Mouse (Mus musculus): ENCODE measurements around the gene Panx1. TPM values are rescaled to one million over a fixed set of nuclear protein-coding genes. Genes with fewer than 3 reads are reported as not detected.

Gene Panx1
- total RNA-seq, 1 experiment, result 25.0 TPM

DNA sequence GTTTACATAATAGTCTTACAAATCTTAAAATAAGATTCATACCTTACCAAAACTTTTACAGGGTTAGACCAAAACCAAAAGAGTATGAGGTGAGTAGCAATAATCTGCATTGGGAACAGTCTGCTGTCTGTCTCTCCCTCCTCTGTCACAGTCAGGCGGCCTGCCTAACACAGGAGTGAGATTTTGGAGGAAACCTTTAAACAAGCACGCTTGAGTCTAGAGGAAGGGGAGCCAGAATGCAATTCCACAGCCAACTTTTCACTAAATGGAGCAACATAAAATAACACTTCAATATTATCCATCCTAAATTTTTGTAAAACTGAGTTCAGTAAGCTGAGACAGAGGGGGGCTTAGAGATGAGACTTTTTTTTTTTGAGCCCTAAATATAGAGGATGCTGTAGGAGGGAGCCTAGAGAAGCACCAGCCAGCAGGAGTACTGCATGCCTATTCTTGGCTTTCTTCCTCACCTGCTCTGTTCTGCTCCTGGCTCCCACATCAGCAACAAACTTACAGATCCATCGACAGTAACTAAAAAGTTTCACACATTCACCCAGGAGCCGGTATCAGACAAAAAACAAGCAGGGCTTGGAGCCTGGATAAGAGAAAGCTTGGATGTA is 63.6 kb downstream of the Panx1 start:
- no peaks in the 10 kb centered on the region for H3K4me1 ChIP-seq (ENCODE audit: control insufficient read depth in 2 of 2, insufficient read depth in 2 of 2, low read length in 2 of 2, poor library complexity in 1 of 2)
- DNase-seq (ENCODE audit: low read depth, low spot score), result no peak
- TF ChIP-seq MAFK (IDR thresholded peaks at IDR 0.05; ENCODE audit: insufficient read depth, low read depth, low read length), result no peak
- TF ChIP-seq HCFC1 (IDR thresholded peaks at IDR 0.05; ENCODE audit: borderline replicate concordance, insufficient read depth, low read length), result no peak
- no peak for TF ChIP-seq CHD2 (IDR thresholded peaks at IDR 0.05; ENCODE audit: low read depth, low read length)
- TF ChIP-seq ZC3H11A (IDR thresholded peaks at IDR 0.05; ENCODE audit: borderline replicate concordance, low read depth, low read length), result no peak
- no peak for TF ChIP-seq ZNF384 (IDR thresholded peaks at IDR 0.05; ENCODE audit: low read depth, low read length)
- no peaks in the 10 kb centered on the region for H3K36me3 ChIP-seq (ENCODE audit: control insufficient read depth, insufficient read depth, low read length, poor library complexity, severe bottlenecking)
- H3K27ac ChIP-seq (ENCODE audit: insufficient read depth, low read depth, low read length, poor library complexity, severe bottlenecking), result no peak overlapping the region
- in situ Hi-C loops (cut with MboI; ENCODE audit: low sequenced_read_pairs in 2 of 2, unreplicated experiment in 2 of 2), result no loop called here
- no peak overlapping the region for H3K4me3 ChIP-seq (ENCODE audit: insufficient read depth in 1 of 2, low read depth in 1 of 2, low read length in 2 of 2, poor library complexity in 1 of 2, severe bottlenecking in 1 of 2)
- H3K9me3 ChIP-seq (ENCODE audit: control insufficient read depth, insufficient read depth, low read depth, low read length), result no peaks in the 10 kb centered on the region
- no peak overlapping the region for H3K9ac ChIP-seq (ENCODE audit: insufficient read depth, low read depth, low read length, poor library complexity, severe bottlenecking)

- Histone ChIP-seq H3K9ac (ENCODE audit: insufficient read depth, low read depth, low read length, poor library complexity, severe bottlenecking) (no peak overlapping the region), H3K4me3 (ENCODE audit: insufficient read depth in 1 of 2, low read depth in 1 of 2, low read length in 2 of 2, poor library complexity in 1 of 2, severe bottlenecking in 1 of 2) (no peak overlapping the region), H3K27ac (ENCODE audit: insufficient read depth, low read depth, low read length, poor library complexity, severe bottlenecking) (no peak overlapping the region), H3K4me1 (ENCODE audit: control insufficient read depth in 2 of 2, insufficient read depth in 2 of 2, low read length in 2 of 2, poor library complexity in 1 of 2) (no peaks in the 10 kb centered on the region), H3K36me3 (ENCODE audit: control insufficient read depth, insufficient read depth, low read length, poor library complexity, severe bottlenecking) (no peaks in the 10 kb centered on the region), H3K9me3 (ENCODE audit: control insufficient read depth, insufficient read depth, low read depth, low read length) (no peaks in the 10 kb centered on the region)
- in situ Hi-C loops (cut with MboI; ENCODE audit: low sequenced_read_pairs in 2 of 2, unreplicated experiment in 2 of 2), result no loop called here
- TF ChIP-seq ZC3H11A (IDR thresholded peaks at IDR 0.05; ENCODE audit: borderline replicate concordance, low read depth, low read length) (no peak), ZNF384 (IDR thresholded peaks at IDR 0.05; ENCODE audit: low read depth, low read length) (no peak), CHD2 (IDR thresholded peaks at IDR 0.05; ENCODE audit: low read depth, low read length) (no peak), HCFC1 (IDR thresholded peaks at IDR 0.05; ENCODE audit: borderline replicate concordance, insufficient read depth, low read length) (no peak), MAFK (IDR thresholded peaks at IDR 0.05; ENCODE audit: insufficient read depth, low read depth, low read length) (no peak)
- DNase-seq (ENCODE audit: low read depth, low spot score), result no peak
Observed at GRCm38 (mm10) chr9:14974251-14975232, 70.7 kb downstream of the Panx1 start.

DNA sequence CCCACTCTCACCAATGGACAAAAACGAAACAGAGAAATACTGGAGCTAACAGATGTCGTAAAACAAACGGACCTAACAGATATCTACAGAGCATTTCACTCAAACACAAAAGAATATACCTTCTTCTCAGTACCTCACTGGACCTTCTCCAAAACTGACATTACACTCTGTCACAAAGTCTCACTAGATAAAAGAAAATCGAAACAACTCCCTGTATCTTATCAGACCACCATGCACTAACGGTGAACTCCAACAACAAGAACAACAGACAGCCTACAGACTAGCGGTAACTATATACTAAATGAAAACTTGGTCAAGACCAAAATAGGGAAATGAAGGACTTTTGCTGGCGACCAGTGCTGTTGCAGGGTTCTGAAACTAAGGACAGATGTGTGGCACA is 71.5 kb downstream of the Panx1 start:
- H3K4me3 ChIP-seq (ENCODE audit: insufficient read depth in 1 of 2, low read depth in 1 of 2, low read length in 2 of 2, poor library complexity in 1 of 2, severe bottlenecking in 1 of 2), result no peak overlapping the region
- no peak overlapping the region for H3K9ac ChIP-seq (ENCODE audit: insufficient read depth, low read depth, low read length, poor library complexity, severe bottlenecking)
- H3K9me3 ChIP-seq (ENCODE audit: control insufficient read depth, insufficient read depth, low read depth, low read length), result no peaks in the 10 kb centered on the region
- no peak overlapping the region; the same call in 1 of the 2 replicates for H3K27ac ChIP-seq (ENCODE audit: insufficient read depth, low read depth, low read length, poor library complexity, severe bottlenecking)
- in situ Hi-C loops (cut with MboI; ENCODE audit: low sequenced_read_pairs in 2 of 2, unreplicated experiment in 2 of 2), result no loop called here
- no peak for TF ChIP-seq HCFC1 (IDR thresholded peaks at IDR 0.05; ENCODE audit: borderline replicate concordance, insufficient read depth, low read length)
- TF ChIP-seq ZC3H11A (IDR thresholded peaks at IDR 0.05; ENCODE audit: borderline replicate concordance, low read depth, low read length), result no peak
- no peak for TF ChIP-seq CHD2 (IDR thresholded peaks at IDR 0.05; ENCODE audit: low read depth, low read length)
- TF ChIP-seq ZNF384 (IDR thresholded peaks at IDR 0.05; ENCODE audit: low read depth, low read length), result no peak
- no peak for TF ChIP-seq MAFK (IDR thresholded peaks at IDR 0.05; ENCODE audit: insufficient read depth, low read depth, low read length)
- no peak for DNase-seq (ENCODE audit: low read depth, low spot score)
- H3K4me1 ChIP-seq (ENCODE audit: control insufficient read depth in 2 of 2, insufficient read depth in 2 of 2, low read length in 2 of 2, poor library complexity in 1 of 2), result no peaks in the 10 kb centered on the region
- no peaks in the 10 kb centered on the region for H3K36me3 ChIP-seq (ENCODE audit: control insufficient read depth, insufficient read depth, low read length, poor library complexity, severe bottlenecking)

- in situ Hi-C loops (cut with MboI; ENCODE audit: low sequenced_read_pairs in 2 of 2, unreplicated experiment in 2 of 2), result no loop called here
- Histone ChIP-seq H3K27ac (ENCODE audit: insufficient read depth, low read depth, low read length, poor library complexity, severe bottlenecking) (no peak overlapping the region), H3K36me3 (ENCODE audit: control insufficient read depth, insufficient read depth, low read length, poor library complexity, severe bottlenecking) (no peaks in the 10 kb centered on the region), H3K9ac (ENCODE audit: insufficient read depth, low read depth, low read length, poor library complexity, severe bottlenecking) (no peak overlapping the region), H3K9me3 (ENCODE audit: control insufficient read depth, insufficient read depth, low read depth, low read length) (no peaks in the 10 kb centered on the region), H3K4me1 (ENCODE audit: control insufficient read depth in 2 of 2, insufficient read depth in 2 of 2, low read length in 2 of 2, poor library complexity in 1 of 2) (no peaks in the 10 kb centered on the region), H3K4me3 (ENCODE audit: insufficient read depth in 1 of 2, low read depth in 1 of 2, low read length in 2 of 2, poor library complexity in 1 of 2, severe bottlenecking in 1 of 2) (no peak overlapping the region)
- TF ChIP-seq ZNF384 (IDR thresholded peaks at IDR 0.05; ENCODE audit: low read depth, low read length), result no peak
- no peak for TF ChIP-seq HCFC1 (IDR thresholded peaks at IDR 0.05; ENCODE audit: borderline replicate concordance, insufficient read depth, low read length)
- no peak for TF ChIP-seq MAFK (IDR thresholded peaks at IDR 0.05; ENCODE audit: insufficient read depth, low read depth, low read length)
- TF ChIP-seq ZC3H11A (IDR thresholded peaks at IDR 0.05; ENCODE audit: borderline replicate concordance, low read depth, low read length), result no peak
- no peak for TF ChIP-seq CHD2 (IDR thresholded peaks at IDR 0.05; ENCODE audit: low read depth, low read length)
- DNase-seq (ENCODE audit: low read depth, low spot score), result no peak
Observed at GRCm38 (mm10) chr9:14970805-14971525, 74.3 kb downstream of the Panx1 start.

All from ES-E14 (cell line).